Mouse (Mus musculus) myocyte (in vitro differentiated cells): ENCODE results near the gene Dact1. TPM values are rescaled to one million over a fixed set of nuclear protein-coding genes. Genes with fewer than 3 reads are reported as not detected.

ENCODE experiments used
- H3K27me3 ChIP-seq: one replicate; pipeline ENCODE4 v1.6.1; 2011; ENCODE audit not compliant: control insufficient read depth, insufficient read depth, insufficient read length
- H3K36me3 ChIP-seq: one replicate; pipeline ENCODE4 v1.6.1; 2011; ENCODE audit not compliant: control insufficient read depth, insufficient read depth
- H3K4me2 ChIP-seq: one replicate; pipeline ENCODE4 v1.6.1; 2011; ENCODE audit warnings: low read depth, control low read depth
- H3K4me3 ChIP-seq: one replicate; pipeline ENCODE4 v1.5.1; 2011; ENCODE audit warnings: mild to moderate bottlenecking, control low read depth, moderate library complexity
- H3K79me2 ChIP-seq: one replicate; pipeline ENCODE4 v1.6.1; 2011; ENCODE audit not compliant: control insufficient read depth, insufficient read depth
- H3ac ChIP-seq: one replicate; pipeline ENCODE4 v1.6.1; 2011; ENCODE audit not compliant: control insufficient read depth, insufficient read length
- CEBPB ChIP-seq: IDR thresholded peaks from 2 replicates; pipeline ENCODE4 v1.6.1; 2011; ENCODE audit warnings: mild to moderate bottlenecking, moderate library complexity; ENCODE audit not compliant: poor library complexity, insufficient read depth, severe bottlenecking
- E2F4 ChIP-seq: IDR thresholded peaks from one replicate; pipeline ENCODE4 v1.6.1; 2011; ENCODE audit warnings: mild to moderate bottlenecking, control low read depth, moderate library complexity; ENCODE audit not compliant: insufficient read depth
- MAX ChIP-seq: IDR thresholded peaks from one replicate; pipeline ENCODE4 v1.6.1; 2011; ENCODE audit warnings: low read depth, mild to moderate bottlenecking, control low read depth
- MYOD1 ChIP-seq, 3 experiments: IDR thresholded peaks; one replicate each; pipeline ENCODE4 v1.6.1; 2011; ENCODE audit warnings: control low read depth in 2 of 3, low read depth in 2 of 3, mild to moderate bottlenecking in 2 of 3, moderate library complexity in 1 of 3; ENCODE audit not compliant: insufficient read length in 2 of 3, control insufficient read depth in 1 of 3
- MYOG ChIP-seq, 3 experiments: IDR thresholded peaks; one replicate each; pipeline ENCODE4 v1.6.1; 2011; ENCODE audit warnings: control low read depth in 2 of 3, low read depth in 2 of 3, mild to moderate bottlenecking in 2 of 3; ENCODE audit not compliant: insufficient read length in 2 of 3, control insufficient read depth in 1 of 3, insufficient read depth in 1 of 3
- POLR2A ChIP-seq: IDR thresholded peaks from one replicate; pipeline ENCODE4 v1.6.1; 2011; ENCODE audit warnings: low read depth, mild to moderate bottlenecking, control low read depth, moderate library complexity; ENCODE audit not compliant: insufficient read length
- POLR2AphosphoS2 ChIP-seq: IDR thresholded peaks from one replicate; pipeline ENCODE4 v1.6.1; 2011; ENCODE audit warnings: low read depth, control low read depth; ENCODE audit not compliant: insufficient read length
- REST ChIP-seq: IDR thresholded peaks from one replicate; pipeline ENCODE4 v1.6.1; 2011; ENCODE audit warnings: mild to moderate bottlenecking, control low read depth, moderate library complexity; ENCODE audit not compliant: insufficient read depth, insufficient read length
- SRF ChIP-seq: IDR thresholded peaks from one replicate; pipeline ENCODE4 v1.6.1; 2011; ENCODE audit warnings: low read depth; ENCODE audit not compliant: control insufficient read depth, insufficient read length
- TCF12 ChIP-seq: IDR thresholded peaks from one replicate; pipeline ENCODE4 v1.6.1; 2011; ENCODE audit warnings: mild to moderate bottlenecking, control low read depth; ENCODE audit not compliant: poor library complexity, insufficient read depth, severe bottlenecking
- TCF3 ChIP-seq: IDR thresholded peaks from one replicate; pipeline ENCODE4 v1.6.1; 2011; ENCODE audit warnings: low read depth, control low read depth; ENCODE audit not compliant: insufficient read length
- USF1 ChIP-seq: IDR thresholded peaks from one replicate; pipeline ENCODE4 v1.6.1; 2011; ENCODE audit warnings: low read depth, mild to moderate bottlenecking, control low read depth, moderate library complexity
- polyA plus RNA-seq: library from polyadenylated mRNA; unstranded; fragments of >200 nt; fragmentation: generic; extraction: Trizol; gene quantifications from one replicate; pipeline ENCODE4 v1.2.1, GENCODE M21; 2012; ENCODE audit warnings: missing spikeins

Gene Dact1
- polyA plus RNA-seq, 1 experiment: 1.0 TPM

DNA sequence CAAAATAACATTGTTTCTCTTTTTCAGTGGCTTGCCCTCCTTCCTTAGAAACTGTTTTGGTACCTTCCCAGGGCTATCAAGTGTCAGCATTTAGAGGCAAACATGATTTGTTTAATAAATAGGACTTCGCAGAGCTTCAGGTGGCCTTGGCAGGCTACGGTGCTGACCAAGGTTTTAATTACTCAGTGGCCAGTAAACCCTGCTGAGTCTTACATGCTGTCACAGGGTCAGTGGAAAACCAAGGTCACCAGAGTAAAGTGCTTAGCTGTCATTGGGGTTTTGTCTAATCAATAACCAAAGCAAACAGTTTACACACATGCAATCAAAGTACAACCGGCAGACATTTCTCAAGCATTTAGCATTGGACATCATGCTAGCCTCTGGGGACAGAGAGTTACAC is 45.4 kb downstream of the Dact1 start:
- Histone ChIP-seq H3K4me3 (no peak overlapping the region), H3ac (no peak overlapping the region), H3K36me3 (no peaks in the 10 kb centered on the region), H3K27me3 (no peaks in the 10 kb centered on the region), H3K79me2 (no peaks in the 10 kb centered on the region), H3K4me2 (no peak overlapping the region)
- TF ChIP-seq TCF12 (no peak), MYOG (IDR thresholded peaks at IDR 0.05; ENCODE audit: control insufficient read depth in 1 of 3, insufficient read depth in 1 of 3, insufficient read length in 2 of 3, low read depth in 2 of 3) (no peak)

GRCm38 (mm10) chr12:71361616-71362015 is 51.9 kb downstream of the Dact1 start:
- Histone ChIP-seq H3K27me3 (no peaks in the 10 kb centered on the region), H3ac (no peak overlapping the region), H3K79me2 (no peaks in the 10 kb centered on the region), H3K4me3 (no peak overlapping the region), H3K4me2 (no peak overlapping the region), H3K36me3 (no peaks in the 10 kb centered on the region)
- TF ChIP-seq E2F4: no peak
- TF ChIP-seq MYOD1 (IDR thresholded peaks at IDR 0.05; ENCODE audit: control insufficient read depth in 1 of 3, insufficient read length in 2 of 3, low read depth in 2 of 3): no peak

GRCm38 (mm10) chr12:71362425-71362824 is 52.7 kb downstream of the Dact1 start:
- H3K4me3 ChIP-seq: no peak overlapping the region
- H3K36me3 ChIP-seq: no peaks in the 10 kb centered on the region
- no peaks in the 10 kb centered on the region for H3K27me3 ChIP-seq
- no peak overlapping the region for H3ac ChIP-seq
- no peak for TF ChIP-seq CEBPB
- no peak for TF ChIP-seq TCF3
- TF ChIP-seq MYOG (IDR thresholded peaks at IDR 0.05; ENCODE audit: control insufficient read depth in 1 of 3, insufficient read depth in 1 of 3, insufficient read length in 2 of 3, low read depth in 2 of 3): no peak
- TF ChIP-seq USF1: no peak
- no peak for TF ChIP-seq POLR2AphosphoS2
- TF ChIP-seq MYOD1 (IDR thresholded peaks at IDR 0.05; ENCODE audit: control insufficient read depth in 1 of 3, insufficient read length in 2 of 3, low read depth in 2 of 3): no peak
- no peak for TF ChIP-seq REST
- no peak for TF ChIP-seq E2F4
- TF ChIP-seq MAX: no peak
- TF ChIP-seq TCF12: no peak
- no peak for TF ChIP-seq POLR2A
- TF ChIP-seq SRF: no peak
- H3K79me2 ChIP-seq: no peaks in the 10 kb centered on the region
- H3K4me2 ChIP-seq: no peak overlapping the region

DNA sequence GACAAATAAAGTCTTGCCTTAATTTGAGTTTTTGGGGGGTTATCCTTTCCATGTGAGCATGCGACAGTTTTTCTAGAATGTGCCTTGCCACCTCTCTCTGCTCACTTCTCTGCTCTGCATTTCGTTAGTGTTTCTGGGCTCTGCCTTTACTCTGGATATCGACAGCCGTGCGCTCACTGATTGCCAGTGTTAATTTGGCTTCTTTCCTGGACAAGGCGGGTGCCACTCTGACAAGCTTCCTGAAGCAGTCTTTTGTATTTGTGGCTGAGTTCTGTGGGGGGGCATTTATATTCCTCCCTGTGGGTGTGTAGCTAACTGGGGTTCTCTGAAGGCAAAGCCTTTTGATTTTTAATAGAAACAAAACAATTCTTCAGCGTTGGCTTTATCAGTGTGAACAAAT is 54.4 kb downstream of the Dact1 start:
- H3K79me2 ChIP-seq: no peaks in the 10 kb centered on the region
- no peaks in the 10 kb centered on the region for H3K36me3 ChIP-seq
- TF ChIP-seq E2F4 (no peak), CEBPB (no peak), MYOD1 (IDR thresholded peaks at IDR 0.05; ENCODE audit: control insufficient read depth in 1 of 3, insufficient read length in 2 of 3, low read depth in 2 of 3) (no peak), SRF (no peak), TCF3 (no peak), POLR2AphosphoS2 (no peak), MYOG (IDR thresholded peaks at IDR 0.05; ENCODE audit: control insufficient read depth in 1 of 3, insufficient read depth in 1 of 3, insufficient read length in 2 of 3, low read depth in 2 of 3) (no peak), USF1 (no peak), TCF12 (no peak), REST (no peak), MAX (no peak), POLR2A (no peak)
- no peak overlapping the region for H3ac ChIP-seq
- no peak overlapping the region for H3K4me2 ChIP-seq
- H3K4me3 ChIP-seq: no peak overlapping the region
- H3K27me3 ChIP-seq: no peaks in the 10 kb centered on the region

DNA sequence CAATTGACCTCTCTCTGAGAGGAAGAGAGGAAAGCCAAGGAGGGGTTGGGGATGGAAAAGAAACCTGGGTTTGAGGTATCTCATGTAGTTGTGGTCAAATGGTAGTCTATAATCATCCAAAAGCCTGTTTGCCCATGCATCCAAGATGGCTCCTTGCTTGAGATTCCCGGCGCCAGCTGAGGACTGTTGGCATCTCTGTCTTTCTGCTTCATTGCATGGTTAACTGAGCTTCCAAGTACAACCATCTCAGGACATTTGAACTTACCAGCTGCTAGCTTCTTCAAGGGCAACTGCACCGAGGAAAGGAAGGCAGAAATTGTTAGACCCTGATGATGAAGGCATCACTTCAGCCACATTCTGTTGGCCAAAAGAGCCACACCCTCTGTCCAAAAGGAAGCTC is 54.8 kb downstream of the Dact1 start:
- no peaks in the 10 kb centered on the region for H3K36me3 ChIP-seq
- H3ac ChIP-seq: no peak overlapping the region
- no peak overlapping the region for H3K4me2 ChIP-seq
- no peaks in the 10 kb centered on the region for H3K79me2 ChIP-seq
- no peaks in the 10 kb centered on the region for H3K27me3 ChIP-seq
- no peak for TF ChIP-seq MAX
- H3K4me3 ChIP-seq: no peak overlapping the region

DNA sequence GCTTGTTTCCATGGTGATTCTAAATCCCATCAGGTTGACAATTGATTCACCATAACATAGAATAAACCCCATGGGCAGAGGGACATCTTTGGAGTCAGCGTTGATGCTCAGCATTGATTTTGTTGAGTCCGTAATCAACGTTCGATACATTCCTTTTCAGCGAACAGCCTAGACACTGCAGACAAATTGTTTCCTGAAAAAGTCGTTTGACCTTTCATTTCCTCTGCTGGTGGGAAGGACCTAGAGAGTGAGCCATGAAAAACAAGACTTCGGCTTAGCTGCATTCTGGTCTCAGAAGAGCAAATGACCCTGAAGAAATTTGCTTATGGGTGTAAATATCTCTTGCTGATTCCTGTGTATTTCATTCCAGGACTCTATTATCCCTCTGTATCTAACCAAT is 55.5 kb downstream of the Dact1 start:
- TF ChIP-seq POLR2AphosphoS2: no peak
- TF ChIP-seq TCF12: no peak
- TF ChIP-seq POLR2A: no peak
- TF ChIP-seq SRF: no peak
- no peak for TF ChIP-seq USF1
- no peak for TF ChIP-seq MAX
- TF ChIP-seq REST: no peak
- no peak for TF ChIP-seq MYOD1 (IDR thresholded peaks at IDR 0.05; ENCODE audit: control insufficient read depth in 1 of 3, insufficient read length in 2 of 3, low read depth in 2 of 3)
- TF ChIP-seq MYOG (IDR thresholded peaks at IDR 0.05; ENCODE audit: control insufficient read depth in 1 of 3, insufficient read depth in 1 of 3, insufficient read length in 2 of 3, low read depth in 2 of 3): no peak

More for the DNA sequence above, 55.5 kb downstream of the Dact1 start:
- Histone ChIP-seq H3K4me3 (no peak overlapping the region), H3K4me2 (no peak overlapping the region), H3K79me2 (no peaks in the 10 kb centered on the region), H3K36me3 (no peaks in the 10 kb centered on the region), H3K27me3 (no peaks in the 10 kb centered on the region), H3ac (no peak overlapping the region)
